Mouse (Mus musculus) megakaryocyte, embryonic 14.5 days (primary cell): ENCODE results near the gene Itgb5.

Experiments used
- FLI1 ChIP-seq: IDR thresholded peaks from 2 replicates; pipeline ENCODE4 v1.6.1; 2012; ENCODE audit warnings: low read length, inconsistent platforms, mixed read lengths
- GATA1 ChIP-seq: IDR thresholded peaks from 3 replicates; pipeline ENCODE4 v1.6.1; 2012; ENCODE audit warnings: mixed read lengths, low read length, inconsistent platforms, borderline replicate concordance

- no peak for TF ChIP-seq GATA1
- TF ChIP-seq FLI1: no peak
Measured at GRCm38 (mm10) chr16:33859988-33860700, 30.7 kb downstream of the Itgb5 start.
